15 mouse cellular contexts compared by ENCODE assay signal in the genomic region with DNA sequence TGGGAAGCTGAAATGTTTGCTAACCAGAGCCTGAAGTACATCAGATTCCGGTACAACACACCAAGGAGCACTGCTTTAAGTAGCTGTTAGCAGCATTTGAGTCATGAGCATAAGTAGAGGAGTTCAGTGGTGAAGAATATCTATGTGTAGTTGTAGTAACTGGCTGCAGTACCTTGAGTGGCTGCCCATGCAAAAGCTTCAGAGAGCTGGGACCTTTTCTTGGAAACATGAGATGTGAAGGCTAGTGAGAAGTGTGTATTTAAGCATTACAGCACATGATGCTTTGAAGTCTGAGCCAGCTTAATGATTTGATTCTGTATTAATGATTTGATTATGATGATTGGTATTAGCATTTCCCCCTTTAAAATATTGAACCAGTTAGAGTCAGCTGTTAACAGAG.
"Had no signal": no experiment of that assay in that cellular context is flagged by ENCODE, and none has a peak within 500 bp of the region (broad histone marks: within the 10 kb centered on the region; RNA-seq: fewer than 3 reads in every experiment).

No protein-coding gene starts in this region.

- H3K36me3 ChIP-seq: liver, embryonic 12.5 days; midbrain, embryonic 10.5 days; midbrain, embryonic 12.5 days; neural tube, embryonic 12.5 days; stomach, embryonic 15.5 days had no signal

- H3K4me3 ChIP-seq: liver, embryonic 12.5 days; midbrain, embryonic 10.5 days; midbrain, embryonic 12.5 days; neural tube, embryonic 12.5 days; stomach, embryonic 15.5 days had no signal

- H3K4me2 ChIP-seq: liver, embryonic 12.5 days; midbrain, embryonic 12.5 days; neural tube, embryonic 12.5 days; stomach, embryonic 15.5 days had no signal

- H3K4me1 ChIP-seq: neural tube, embryonic 12.5 days had no signal

- ATAC-seq: liver, embryonic 12.5 days; midbrain, embryonic 16.5 days had no signal

- H3K27me3 ChIP-seq: liver, embryonic 12.5 days; midbrain, embryonic 12.5 days; neural tube, embryonic 12.5 days; stomach, embryonic 15.5 days had no signal

- DNase-seq: lung, adult 18-20 months; lung, postnatal 4 days; midbrain, embryonic 14.5 days; right cerebral cortex, postnatal 14 days; thymus, adult 2 months; thymus, postnatal 14 days; thymus, postnatal 36 days had no signal

- H3K9me3 ChIP-seq: liver, embryonic 12.5 days; midbrain, embryonic 10.5 days; midbrain, embryonic 12.5 days; neural tube, embryonic 12.5 days; stomach, embryonic 15.5 days had no signal

- H3K9ac ChIP-seq: liver, embryonic 12.5 days; liver, embryonic 14.5 days; midbrain, embryonic 12.5 days; neural tube, embryonic 12.5 days; stomach, embryonic 15.5 days had no signal

- H3K27ac ChIP-seq: liver, embryonic 12.5 days; liver, embryonic 14.5 days; midbrain, embryonic 10.5 days; midbrain, embryonic 12.5 days; neural tube, embryonic 12.5 days; stomach, embryonic 15.5 days; stomach, postnatal 0 days had no signal
